Mouse (Mus musculus) cortical plate, adult 2 months (tissue): ENCODE measurements around the gene 4930402H24Rik.

Experiments
- CTCF ChIP-seq: fragments of 200-500 bp; IDR thresholded peaks from 2 replicates; pipeline ENCODE4 v1.5.1; 2011; ENCODE audit warnings: mild to moderate bottlenecking, control low read depth, low read length; ENCODE audit not compliant: insufficient read depth; ENCODE audit errors: extremely low read depth
- POLR2A ChIP-seq: fragments of 200-500 bp; IDR thresholded peaks from 2 replicates; pipeline ENCODE4 v1.6.1; 2011; ENCODE audit warnings: mild to moderate bottlenecking, low read length, control low read depth; ENCODE audit not compliant: insufficient read depth; ENCODE audit errors: extremely low read depth

DNA sequence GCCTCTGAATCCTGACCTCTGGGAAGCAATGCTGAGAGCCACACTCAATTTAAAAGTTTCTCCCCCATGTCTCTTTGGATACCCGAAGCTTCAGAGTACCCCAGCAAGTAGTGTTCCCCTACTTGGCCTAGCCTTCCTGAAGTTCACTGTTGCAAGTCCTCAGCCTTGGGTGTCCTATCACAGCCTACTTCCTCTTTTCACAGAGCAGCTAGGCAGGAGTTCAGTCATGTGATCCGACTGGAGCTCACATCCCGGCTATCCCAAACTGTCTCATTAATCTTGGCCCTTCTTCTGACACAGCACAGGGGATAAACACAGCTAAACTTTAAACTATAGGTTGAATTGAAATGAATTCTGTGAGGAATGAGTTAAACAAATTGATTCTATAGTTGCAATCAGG is 121.3 kb downstream of the 4930402H24Rik start:
- no peak for TF ChIP-seq CTCF
- no peak for TF ChIP-seq POLR2A
